Comparison of ENCODE assay signal across 8 mouse cellular contexts in the genomic region with DNA sequence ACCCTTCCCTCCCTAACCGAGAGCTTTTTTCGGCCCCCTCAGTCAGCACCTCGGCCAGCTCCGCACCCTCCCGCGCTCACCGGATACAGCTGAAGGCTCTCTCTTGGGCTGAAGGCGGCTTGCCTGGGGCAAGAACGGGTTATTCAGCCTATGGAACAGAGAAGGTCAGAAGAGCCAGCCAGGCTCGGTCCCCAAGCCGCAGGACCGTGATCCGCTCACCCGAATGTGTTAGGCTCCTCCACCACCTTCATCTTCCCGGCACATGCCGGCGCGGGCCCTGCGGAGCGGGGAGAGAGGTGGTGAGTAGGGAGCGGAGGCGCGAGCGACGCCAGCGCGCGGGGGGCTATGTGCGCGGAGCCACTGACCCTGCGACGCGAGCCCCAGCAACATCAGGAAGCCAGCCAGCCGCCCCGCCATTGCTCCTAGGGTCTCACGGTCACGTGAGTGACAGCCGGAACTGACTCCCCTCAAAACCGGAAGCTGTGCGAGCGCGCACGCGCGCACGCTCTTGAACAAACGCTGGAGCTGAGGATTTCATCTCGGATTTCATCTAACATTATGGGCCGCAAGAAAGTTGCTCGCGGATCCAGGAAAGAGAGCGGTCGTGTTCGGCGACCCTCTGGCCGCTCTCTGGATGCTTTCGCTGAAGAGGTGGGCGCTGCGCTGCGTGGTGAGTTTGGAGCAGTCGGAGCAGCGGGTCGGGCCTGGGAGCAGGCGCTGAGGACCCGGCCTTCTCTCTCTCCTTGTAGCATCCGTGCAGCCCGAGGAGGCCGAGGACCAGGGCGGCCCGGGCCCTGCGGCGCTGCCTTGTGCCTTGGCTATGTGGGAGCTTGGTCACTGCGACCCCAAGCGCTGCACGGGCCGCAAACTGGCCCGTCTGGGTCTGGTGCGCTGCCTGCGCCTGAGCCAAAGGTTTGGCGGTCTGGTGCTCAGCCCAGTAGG. TPM values are rescaled to one million over a fixed set of nuclear protein-coding genes. Genes with fewer than 3 reads are reported as not detected.
DNase-seq lines count a peak whose midpoint lies in the region; ATAC-seq and TF ChIP-seq lines count a peak whose summit lies in the region.

A gene (minus strand): TSS at position 430 of the 942 bp plus-strand sequence.
A gene (plus strand): TSS at position 476 of the 942 bp plus-strand sequence.

- peak within 1 kb of the TSS; percentile 89 for H3K27ac ChIP-seq in embryonic facial prominence, embryonic 14.5 days (replicated peaks; ENCODE audit: low read depth, low read length)
- peak within 1 kb of the TSS; percentile 82 for H3K27ac ChIP-seq in limb, embryonic 14.5 days (replicated peaks; ENCODE audit: low read depth, low read length)
- peak within 1 kb of the TSS; percentile 83 for H3K27ac ChIP-seq in midbrain, embryonic 16.5 days (ENCODE audit: low read length)
- H3K27ac ChIP-seq in spleen, adult 2 months (ENCODE audit: insufficient read depth, low read length) = peak within 1 kb of the TSS; percentile 65

- WGBS in embryonic facial prominence, embryonic 14.5 days = under 1% methylated on average over 73 of the region's 80 CpGs
- under 1% methylated on average over 73 of the region's 80 CpGs for WGBS in limb, embryonic 14.5 days
- WGBS in midbrain, embryonic 16.5 days = under 1% methylated on average over 75 of the region's 80 CpGs
- under 1% methylated on average over 80 of the region's 80 CpGs for WGBS in spleen, adult 2 months

- peak within 1 kb of the TSS; percentile 97 for H3K4me3 ChIP-seq in embryonic facial prominence, embryonic 14.5 days (ENCODE audit: low read depth, low read length)
- peak within 1 kb of the TSS; percentile 93 for H3K4me3 ChIP-seq in limb, embryonic 14.5 days (replicated peaks; ENCODE audit: low read length)
- H3K4me3 ChIP-seq in midbrain, embryonic 16.5 days (ENCODE audit: low read depth, low read length) = peak within 1 kb of the TSS; percentile 99
- H3K4me3 ChIP-seq in spleen, adult 2 months (ENCODE audit: extremely low read depth, insufficient read depth, insufficient read length) = peak within 1 kb of the TSS; percentile 82

- peaks cover 51% of the 10 kb centered on the region for H3K36me3 ChIP-seq in embryonic facial prominence, embryonic 14.5 days (ENCODE audit: control insufficient read depth, insufficient read depth, low read length)
- H3K36me3 ChIP-seq in limb, embryonic 14.5 days (ENCODE audit: control insufficient read depth, insufficient read depth, low read length) = peaks cover 38% of the 10 kb centered on the region
- H3K36me3 ChIP-seq in midbrain, embryonic 16.5 days (ENCODE audit: control insufficient read depth, insufficient read depth, low read length) = peaks cover 28% of the 10 kb centered on the region
- peaks cover 20% of the 10 kb centered on the region for H3K36me3 ChIP-seq in spleen, adult 2 months (ENCODE audit: control insufficient read depth, insufficient read depth, low read length)

- DNase-seq in A20 (ENCODE audit: low read depth, low spot score) = peak; percentile 92
- DNase-seq in adrenal gland, postnatal 4 days (ENCODE audit: low spot score in 2 of 2) = peak; percentile 69 to 75
- peak; percentile 96 for DNase-seq in embryonic facial prominence, embryonic 14.5 days (ENCODE audit: low spot score)
- peak; percentile 83 for DNase-seq in heart, adult 8-10 months (ENCODE audit: low spot score)
- peak; percentile 77 to 84 for DNase-seq in kidney, adult 8-10 months
- peak; percentile 90 for DNase-seq in limb, embryonic 14.5 days (ENCODE audit: low spot score)
- DNase-seq in spleen, adult 2 months (ENCODE audit: low read depth in 1 of 2, low spot score in 2 of 2) = peak; percentile 72 to 78

- H3K27me3 ChIP-seq in embryonic facial prominence, embryonic 14.5 days (replicated peaks; ENCODE audit: control insufficient read depth, insufficient read depth, low read length) = no peaks in the 10 kb centered on the region
- H3K27me3 ChIP-seq in limb, embryonic 14.5 days (ENCODE audit: control insufficient read depth, insufficient read depth, low read length) = no peaks in the 10 kb centered on the region
- H3K27me3 ChIP-seq in midbrain, embryonic 16.5 days (ENCODE audit: control insufficient read depth, insufficient read depth, low read depth, low read length) = no peaks in the 10 kb centered on the region
- no peaks in the 10 kb centered on the region for H3K27me3 ChIP-seq in spleen, adult 2 months (ENCODE audit: control insufficient read depth, insufficient read depth, low read length)

- H3K9me3 ChIP-seq in embryonic facial prominence, embryonic 14.5 days (ENCODE audit: control insufficient read depth, low read length) = no peaks in the 10 kb centered on the region
- H3K9me3 ChIP-seq in limb, embryonic 14.5 days (ENCODE audit: control insufficient read depth, low read length) = no peaks in the 10 kb centered on the region
- H3K9me3 ChIP-seq in midbrain, embryonic 16.5 days (replicated peaks; ENCODE audit: control insufficient read depth, low read length, poor library complexity, severe bottlenecking) = no peaks in the 10 kb centered on the region

- TF ChIP-seq CTCF in spleen, adult 2 months (IDR thresholded peaks at IDR 0.05; ENCODE audit: extremely low read depth, insufficient read depth, insufficient read length, insufficient replicate concordance) = no peak

- peak within 1 kb of the TSS; percentile 91 for H3K9ac ChIP-seq in embryonic facial prominence, embryonic 14.5 days (ENCODE audit: low read depth, low read length)
- H3K9ac ChIP-seq in limb, embryonic 14.5 days (ENCODE audit: low read depth, low read length, severe bottlenecking) = peak within 1 kb of the TSS; percentile 90
- peak within 1 kb of the TSS; percentile 95 for H3K9ac ChIP-seq in midbrain, embryonic 16.5 days (ENCODE audit: low read depth, low read length)

- no peak for TF ChIP-seq POLR2A in limb, embryonic 14.5 days (IDR thresholded peaks at IDR 0.05; ENCODE audit: borderline replicate concordance, extremely low read depth, insufficient read depth, insufficient read length)
- peak; percentile 12; the same call in 1 of the 2 replicates for TF ChIP-seq POLR2A in spleen, adult 2 months (IDR thresholded peaks at IDR 0.05; ENCODE audit: low read depth, low read length)

- ATAC-seq in embryonic facial prominence, embryonic 14.5 days (ENCODE audit: low read depth) = peak; percentile 92
- ATAC-seq in limb, embryonic 14.5 days (ENCODE audit: low FRiP score, low read depth) = peak; percentile 94
- ATAC-seq in midbrain, embryonic 16.5 days = peak; percentile 87

- peak within 1 kb of the TSS; percentile 69 for H3K4me2 ChIP-seq in embryonic facial prominence, embryonic 14.5 days (ENCODE audit: low read depth, low read length)
- H3K4me2 ChIP-seq in limb, embryonic 14.5 days (replicated peaks; ENCODE audit: low read depth, low read length, severe bottlenecking) = peak within 1 kb of the TSS; percentile 90
- H3K4me2 ChIP-seq in midbrain, embryonic 16.5 days (ENCODE audit: low read length) = peak within 1 kb of the TSS; percentile 89

- peaks cover 15% of the 10 kb centered on the region; the same call in 1 of the 2 replicates for H3K4me1 ChIP-seq in embryonic facial prominence, embryonic 14.5 days (ENCODE audit: control insufficient read depth, insufficient read depth, low read length)
- H3K4me1 ChIP-seq in limb, embryonic 14.5 days (ENCODE audit: control insufficient read depth, insufficient read depth, low read length) = peaks cover 10% of the 10 kb centered on the region
- peaks cover 19% of the 10 kb centered on the region for H3K4me1 ChIP-seq in midbrain, embryonic 16.5 days (ENCODE audit: control insufficient read depth, insufficient read depth, low read length)
- H3K4me1 ChIP-seq in spleen, adult 2 months (ENCODE audit: control insufficient read depth, insufficient read depth, insufficient read length) = peaks cover 4% of the 10 kb centered on the region

RNA-seq across cellular contexts. Expression of the first gene that starts in this region (rescaled TPM):
- 10 to 100 TPM; 39.0 to 40.6 TPM for total RNA-seq in adrenal gland, postnatal 4 days (2021)
- polyA plus RNA-seq in embryonic facial prominence, embryonic 14.5 days (2014; fragmentation: Nextera tagmentation; extraction: Ambion mirVana) = 32.4 and 34.9 TPM in 2 replicates
- total RNA-seq in heart, adult 8-10 months (2022) = 10 to 100 TPM; 11.6 to 17.1 (median 14.5) TPM
- 29.4 and 34.7 TPM in 2 replicates for polyA plus RNA-seq in limb, embryonic 14.5 days (2012; rRNA removed)
- polyA plus RNA-seq in limb, embryonic 14.5 days (2014; fragmentation: Nextera tagmentation; extraction: Ambion mirVana) = 30.9 and 33.4 TPM in 2 replicates
- polyA plus RNA-seq in midbrain, embryonic 16.5 days (2015; fragmentation: Nextera tagmentation; extraction: Ambion mirVana) = 99.8 and 114 TPM in 2 replicates
- 22.4 and 25.6 TPM in 2 replicates for polyA plus RNA-seq in spleen, adult 2 months (2012; rRNA removed)

RNA-seq across cellular contexts. Expression of the second gene that starts in this region (rescaled TPM):
- 10 to 100 TPM; 35.6 to 36.5 TPM for total RNA-seq in adrenal gland, postnatal 4 days (2021)
- 39.1 and 48.7 TPM in 2 replicates for polyA plus RNA-seq in embryonic facial prominence, embryonic 14.5 days (2014; fragmentation: Nextera tagmentation; extraction: Ambion mirVana)
- 10 to 100 TPM in 1 of 4 experiments, 1 to 10 TPM in 3; 6.2 to 10.5 (median 8.2) TPM for total RNA-seq in heart, adult 8-10 months (2022)
- 40.6 and 43.7 TPM in 2 replicates for polyA plus RNA-seq in limb, embryonic 14.5 days (2012; rRNA removed)
- 46.3 and 47.9 TPM in 2 replicates for polyA plus RNA-seq in limb, embryonic 14.5 days (2014; fragmentation: Nextera tagmentation; extraction: Ambion mirVana)
- 57.4 and 61.2 TPM in 2 replicates for polyA plus RNA-seq in midbrain, embryonic 16.5 days (2015; fragmentation: Nextera tagmentation; extraction: Ambion mirVana)
- polyA plus RNA-seq in spleen, adult 2 months (2012; rRNA removed) = 13.1 and 15.7 TPM in 2 replicates

Comparison
In these comparisons a context has a peak if more than half of its experiments do, and no peak if none do; other contexts are left out.
1. Peak in every context shown above with its lines: DNase-seq, ATAC-seq, H3K4me3 ChIP-seq and H3K27ac ChIP-seq.